Mouse (Mus musculus) E14TG2a.4 (cell line): ENCODE measurements around the gene Tjp2.
"Not testable (repeated sequence)": the region's sequence is repeated elsewhere in the genome, so short reads cannot be mapped to it uniquely, and the experiment has no call there.

ENCODE experiments used
- CTCF ChIP-seq: conservative IDR thresholded peaks from 2 replicates; pipeline ENCODE4 v1.5.1; 2014; ENCODE audit warnings: low read length
- NANOG ChIP-seq: IDR thresholded peaks from 2 replicates; pipeline ENCODE4 v1.6.1; 2014; ENCODE audit warnings: borderline replicate concordance, low read length, mixed read lengths
- POU5F1 ChIP-seq: IDR thresholded peaks from 2 replicates; pipeline ENCODE4 v1.6.1; 2014; ENCODE audit warnings: low read length, borderline replicate concordance

- not testable (repeated sequence) for TF ChIP-seq CTCF, POU5F1, NANOG
Measured at GRCm38 (mm10) chr19:24187358-24187757, 37.5 kb downstream of the Tjp2 start.
